Mouse (Mus musculus): ENCODE measurements around the gene Zc3h15.

DNA sequence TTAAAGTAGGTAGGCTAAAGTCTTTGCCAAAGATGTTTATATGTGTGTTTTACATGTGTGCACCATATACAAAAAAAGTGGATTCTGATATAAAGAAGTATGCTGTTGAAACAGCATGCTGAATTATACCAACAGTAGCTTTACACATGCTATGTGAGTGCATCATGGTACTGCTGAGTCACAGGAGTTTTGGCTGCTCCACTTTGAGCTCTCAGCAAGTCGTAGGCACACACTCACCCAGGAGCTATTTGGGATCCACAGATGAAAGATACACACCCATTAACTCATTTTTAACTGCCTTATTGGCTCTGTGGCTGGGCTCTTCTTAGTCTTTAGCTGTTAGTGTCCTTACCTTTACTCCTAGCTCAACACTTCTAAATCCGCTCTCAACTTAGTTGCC lies 27.6 kb downstream of the Zc3h15 start:
- TF ChIP-seq TBP (IDR thresholded peaks at IDR 0.05; ENCODE audit: low read depth, low read length), result no peak
- no peak for TF ChIP-seq CTCF (IDR thresholded peaks at IDR 0.05 in 2 of 3, conservative IDR thresholded peaks at IDR 0.05 in 1 of 3; ENCODE audit: control insufficient read depth in 1 of 3, insufficient read depth in 1 of 3, low read depth in 2 of 3, low read length in 3 of 3, poor library complexity in 1 of 3, severe bottlenecking in 1 of 3)
- no peak for TF ChIP-seq POLR2A (IDR thresholded peaks at IDR 0.05; ENCODE audit: control insufficient read depth in 1 of 2, insufficient read depth in 1 of 2, low read depth in 1 of 2, low read length in 2 of 2, poor library complexity in 1 of 2)
